Mouse (Mus musculus): ENCODE measurements around the gene Nlk. TPM values are rescaled to one million over a fixed set of nuclear protein-coding genes. Genes with fewer than 3 reads are reported as not detected.

The Nlk gene
- total and polyA plus RNA-seq, 3 experiments: 14.8 to 22.4 (median 20.4) TPM

GRCm38 (mm10) chr11:78567614-78568013, 129.6 kb downstream of the Nlk start:
- Histone ChIP-seq H3K4me1 (ENCODE audit: control insufficient read depth in 1 of 2, insufficient read depth in 2 of 2) (0 out of 4 replicates have a peak, but pooled peaks cover 0 to 3% of the 10 kb centered on the region in 2 experiments), H3K79me2 (replicated peaks; ENCODE audit: control insufficient read depth, extremely low read depth, insufficient read depth, poor library complexity, severe bottlenecking) (no peaks in the 10 kb centered on the region), H3K27me3 (replicated peaks) (no peaks in the 10 kb centered on the region), H3K4me3 (replicated peaks in 1 of 3; ENCODE audit: low read depth in 2 of 3, low read length in 2 of 3, poor library complexity in 1 of 3) (no peak overlapping the region), H3K9ac (ENCODE audit: insufficient read depth, low read depth) (no peak overlapping the region), H3K4me2 (ENCODE audit: insufficient read depth, low read depth, poor library complexity, severe bottlenecking) (no peak overlapping the region), H3K27ac (ENCODE audit: insufficient read depth, low read depth) (no peak overlapping the region), H3K36me3 (replicated peaks in 1 of 2; ENCODE audit: control insufficient read depth in 1 of 2, insufficient read depth in 1 of 2, low read length in 1 of 2) (peaks cover 23 to 59% of the 10 kb centered on the region in 2 experiments), H3K9me3 (replicated peaks; ENCODE audit: low read length) (no peaks in the 10 kb centered on the region)
- no peak for DNase-seq (ENCODE audit: extremely low read depth)
- in situ Hi-C loops (cut with MboI; ENCODE audit: low pct_ligation_motif_present, low pct_unique_long_range_greater_than_20kb, low sequenced_read_pairs): loop anchor here (10.0 to 25.0 kb wide), 3 partner anchors 257 to 645 kb away; partner anchors contain the start of gene Lyrm9
- dilution Hi-C loops (cut with MboI; ENCODE audit: extremely low pct_ligation_motif_present, extremely low pct_unique_long_range_greater_than_20kb, low sequenced_read_pairs): no loop called here
- TF ChIP-seq ZNF384 (IDR thresholded peaks at IDR 0.05; ENCODE audit: low read depth, low read length): no peak
- TF ChIP-seq ETS1 (conservative IDR thresholded peaks at IDR 0.05; ENCODE audit: low read depth, low read length): no peak
- no peak for TF ChIP-seq TCF12 (IDR thresholded peaks at IDR 0.05; ENCODE audit: low read depth, low read length)
- no peak for TF ChIP-seq BHLHE40 (IDR thresholded peaks at IDR 0.05; ENCODE audit: low read depth, low read length)
- TF ChIP-seq RCOR1 (conservative IDR thresholded peaks at IDR 0.05; ENCODE audit: low read depth, low read length): no peak
- TF ChIP-seq JUN (IDR thresholded peaks at IDR 0.05; ENCODE audit: insufficient read depth, low read depth, low read length): no peak
- TF ChIP-seq MEF2A (IDR thresholded peaks at IDR 0.05; ENCODE audit: borderline replicate concordance, low read depth, low read length): no peak
- no peak for TF ChIP-seq ZC3H11A (IDR thresholded peaks at IDR 0.05; ENCODE audit: low read depth, low read length)
- no peak for TF ChIP-seq PAX5 (IDR thresholded peaks at IDR 0.05; ENCODE audit: low read length)
- no peak for TF ChIP-seq CTCF (conservative IDR thresholded peaks at IDR 0.05 in 1 of 2, IDR thresholded peaks at IDR 0.05 in 1 of 2; ENCODE audit: low read depth in 2 of 2, low read length in 2 of 2)
- no peak for TF ChIP-seq GABPA (IDR thresholded peaks at IDR 0.05; ENCODE audit: insufficient replicate concordance, low read depth, low read length)
- TF ChIP-seq MAZ (IDR thresholded peaks at IDR 0.05; ENCODE audit: low read depth, low read length): no peak
- no peak for TF ChIP-seq NELFE (IDR thresholded peaks at IDR 0.05; ENCODE audit: low read depth, low read length)
- no peak for TF ChIP-seq MAFK (IDR thresholded peaks at IDR 0.05; ENCODE audit: insufficient replicate concordance, low read length)
- no peak for TF ChIP-seq MAX (IDR thresholded peaks at IDR 0.05; ENCODE audit: low read length)
- no peak for TF ChIP-seq RAD21 (IDR thresholded peaks at IDR 0.05; ENCODE audit: low read depth, low read length)
- no peak for TF ChIP-seq MXI1 (IDR thresholded peaks at IDR 0.05; ENCODE audit: low read depth, low read length)
- no peak for TF ChIP-seq CHD2 (IDR thresholded peaks at IDR 0.05; ENCODE audit: low read length)

GRCm38 (mm10) chr11:78566775-78567174, 130.4 kb downstream of the Nlk start:
- no peak for DNase-seq (ENCODE audit: extremely low read depth)
- H3K27ac ChIP-seq (ENCODE audit: insufficient read depth, low read depth): no peak overlapping the region
- in situ Hi-C loops (cut with MboI; ENCODE audit: low pct_ligation_motif_present, low pct_unique_long_range_greater_than_20kb, low sequenced_read_pairs) (loop anchor here (10.0 to 25.0 kb wide), 3 partner anchors 258 to 646 kb away; partner anchors contain the start of gene Lyrm9), dilution Hi-C loops (cut with MboI; ENCODE audit: extremely low pct_ligation_motif_present, extremely low pct_unique_long_range_greater_than_20kb, low sequenced_read_pairs) (no loop called here)
- no peaks in the 10 kb centered on the region for H3K27me3 ChIP-seq (replicated peaks)
- H3K79me2 ChIP-seq (replicated peaks; ENCODE audit: control insufficient read depth, extremely low read depth, insufficient read depth, poor library complexity, severe bottlenecking): no peaks in the 10 kb centered on the region
- H3K4me1 ChIP-seq (ENCODE audit: control insufficient read depth in 1 of 2, insufficient read depth in 2 of 2): 0 out of 4 replicates have a peak, but pooled peaks cover 0 to 3% of the 10 kb centered on the region in 2 experiments
- H3K9me3 ChIP-seq (replicated peaks; ENCODE audit: low read length): no peaks in the 10 kb centered on the region
- no peak overlapping the region for H3K4me3 ChIP-seq (replicated peaks in 1 of 3; ENCODE audit: low read depth in 2 of 3, low read length in 2 of 3, poor library complexity in 1 of 3)
- H3K36me3 ChIP-seq (replicated peaks in 1 of 2; ENCODE audit: control insufficient read depth in 1 of 2, insufficient read depth in 1 of 2, low read length in 1 of 2): peaks cover 18 to 51% of the 10 kb centered on the region in 2 experiments
- no peak overlapping the region for H3K9ac ChIP-seq (ENCODE audit: insufficient read depth, low read depth)
- H3K4me2 ChIP-seq (ENCODE audit: insufficient read depth, low read depth, poor library complexity, severe bottlenecking): no peak overlapping the region
- TF ChIP-seq ETS1 (conservative IDR thresholded peaks at IDR 0.05; ENCODE audit: low read depth, low read length) (no peak), SIN3A (IDR thresholded peaks at IDR 0.05; ENCODE audit: low read length) (no peak), CHD2 (IDR thresholded peaks at IDR 0.05; ENCODE audit: low read length) (no peak), TCF12 (IDR thresholded peaks at IDR 0.05; ENCODE audit: low read depth, low read length) (no peak)
